Mouse (Mus musculus): Measurements from ENCODE around the gene Spred2. TPM values are rescaled to one million over a fixed set of nuclear protein-coding genes. Genes with fewer than 3 reads are reported as not detected.
"Not testable (repeated sequence)": the region's sequence is repeated elsewhere in the genome, so short reads cannot be mapped to it uniquely, and the experiment has no call there.

Gene Spred2
- polyA plus RNA-seq, 1 experiment, result 25.4 TPM

DNA sequence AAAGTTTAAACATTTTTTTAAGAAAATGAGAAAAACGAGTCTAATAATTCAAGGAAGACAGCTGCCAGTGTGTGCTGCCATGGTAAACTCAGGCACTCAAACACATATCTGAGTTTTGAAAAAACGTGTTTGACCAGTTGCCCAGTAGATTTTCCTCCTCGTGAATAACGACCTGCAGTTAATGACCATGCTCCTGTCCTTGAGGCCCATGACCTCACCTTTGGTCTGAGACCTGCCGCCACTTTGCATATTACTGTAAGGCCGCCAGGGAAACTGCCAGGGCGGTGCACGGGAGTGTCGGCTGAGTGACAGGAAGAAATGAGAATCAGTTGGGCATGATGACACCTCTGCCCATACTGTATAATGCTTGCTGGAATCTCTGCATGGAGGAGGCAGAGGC lies 103.5 kb downstream of the Spred2 start:
- WGBS, result 90% methylated on average over 9 of the region's 9 CpGs
- no peaks in the 10 kb centered on the region for H3K27me3 ChIP-seq (ENCODE audit: control insufficient read depth, insufficient read depth, low read length)
- DNase-seq, result no peak
- no peak overlapping the region for H3K4me3 ChIP-seq (ENCODE audit: control insufficient read depth, insufficient read depth, low read length)
- no peak for TF ChIP-seq POLR2A (IDR thresholded peaks at IDR 0.05; ENCODE audit: control insufficient read depth, extremely low read depth, insufficient read depth, low read length, poor library complexity)
- TF ChIP-seq CTCF (IDR thresholded peaks at IDR 0.05; ENCODE audit: borderline replicate concordance, control insufficient read depth, extremely low read depth, insufficient read depth, low read length, poor library complexity), result no peak
- no peak overlapping the region for H3K27ac ChIP-seq (ENCODE audit: control insufficient read depth, insufficient read depth, low read length)
- no peaks in the 10 kb centered on the region for H3K4me1 ChIP-seq (replicated peaks; ENCODE audit: control insufficient read depth, insufficient read depth, low read length)
- peaks cover 5% of the 10 kb centered on the region; the same call in 1 of the 2 replicates for H3K36me3 ChIP-seq (ENCODE audit: control insufficient read depth, insufficient read depth, low read length)

- DNase-seq, result no peak
- WGBS, result 94% methylated on average over 6 of the region's 6 CpGs
- H3K27me3 ChIP-seq (ENCODE audit: control insufficient read depth, insufficient read depth, low read length), result no peaks in the 10 kb centered on the region
- no peak overlapping the region for H3K27ac ChIP-seq (ENCODE audit: control insufficient read depth, insufficient read depth, low read length)
- H3K36me3 ChIP-seq (ENCODE audit: control insufficient read depth, insufficient read depth, low read length), result peaks cover 5% of the 10 kb centered on the region; the same call in 1 of the 2 replicates
- no peaks in the 10 kb centered on the region for H3K4me1 ChIP-seq (replicated peaks; ENCODE audit: control insufficient read depth, insufficient read depth, low read length)
- no peak overlapping the region for H3K4me3 ChIP-seq (ENCODE audit: control insufficient read depth, insufficient read depth, low read length)
- TF ChIP-seq CTCF (IDR thresholded peaks at IDR 0.05; ENCODE audit: borderline replicate concordance, control insufficient read depth, extremely low read depth, insufficient read depth, low read length, poor library complexity), result no peak
- no peak for TF ChIP-seq POLR2A (IDR thresholded peaks at IDR 0.05; ENCODE audit: control insufficient read depth, extremely low read depth, insufficient read depth, low read length, poor library complexity)
Observed at GRCm38 (mm10) chr11:20028396-20028795, 104.2 kb downstream of the Spred2 start.

DNA sequence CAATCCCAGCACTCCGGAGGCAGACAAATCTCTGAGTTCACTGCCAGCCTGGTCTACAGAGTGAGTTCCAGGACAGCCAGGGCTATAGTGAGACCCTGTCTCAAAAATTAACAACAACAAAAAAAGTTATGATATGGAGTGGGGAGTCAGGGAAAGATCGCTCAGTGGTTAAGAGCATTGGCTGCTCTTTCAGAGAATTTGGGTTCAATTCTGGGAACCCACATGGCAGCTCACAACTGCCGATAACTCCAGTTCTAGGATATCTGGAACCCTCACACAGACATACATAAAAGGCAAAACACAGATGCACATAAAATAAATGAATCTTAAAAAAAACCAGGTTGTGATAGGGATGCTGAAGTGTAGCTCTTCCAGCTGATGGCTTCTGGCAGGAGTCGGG lies 104.8 kb downstream of the Spred2 start:
- Histone ChIP-seq H3K4me3 (ENCODE audit: control insufficient read depth, insufficient read depth, low read length) (no peak overlapping the region), H3K4me1 (replicated peaks; ENCODE audit: control insufficient read depth, insufficient read depth, low read length) (no peaks in the 10 kb centered on the region), H3K27me3 (ENCODE audit: control insufficient read depth, insufficient read depth, low read length) (no peaks in the 10 kb centered on the region), H3K36me3 (ENCODE audit: control insufficient read depth, insufficient read depth, low read length) (peaks cover 5% of the 10 kb centered on the region; the same call in 1 of the 2 replicates), H3K27ac (ENCODE audit: control insufficient read depth, insufficient read depth, low read length) (no peak overlapping the region)
- TF ChIP-seq POLR2A (IDR thresholded peaks at IDR 0.05; ENCODE audit: control insufficient read depth, extremely low read depth, insufficient read depth, low read length, poor library complexity), result no peak
- no peak for TF ChIP-seq CTCF (IDR thresholded peaks at IDR 0.05; ENCODE audit: borderline replicate concordance, control insufficient read depth, extremely low read depth, insufficient read depth, low read length, poor library complexity)
- no peak for DNase-seq
- WGBS, result 92% methylated on average over 4 of the region's 4 CpGs

DNA sequence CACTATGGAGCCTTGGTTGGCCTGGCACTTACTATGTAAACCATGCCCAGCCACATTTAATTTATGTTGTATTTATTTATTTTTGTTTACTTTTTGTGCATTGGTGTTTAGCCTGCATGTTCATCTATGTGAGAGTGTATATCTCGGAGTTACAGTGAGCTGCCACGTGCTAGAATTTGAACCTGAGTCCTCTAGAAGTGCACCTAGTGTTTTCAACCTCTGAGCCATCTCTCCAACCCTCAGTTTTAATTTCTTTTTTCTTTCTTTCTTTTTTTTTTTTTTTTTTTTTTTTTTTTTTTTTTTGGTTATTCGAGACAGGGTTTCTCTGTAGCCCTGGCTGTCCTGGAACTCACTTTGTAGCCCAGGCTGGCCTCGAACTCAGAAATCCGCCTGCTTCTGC lies 106.8 kb downstream of the Spred2 start:
- not testable (repeated sequence) for H3K27ac ChIP-seq (ENCODE audit: control insufficient read depth, insufficient read depth, low read length); H3K36me3 ChIP-seq (ENCODE audit: control insufficient read depth, insufficient read depth, low read length); DNase-seq; H3K4me3 ChIP-seq (ENCODE audit: control insufficient read depth, insufficient read depth, low read length); H3K27me3 ChIP-seq (ENCODE audit: control insufficient read depth, insufficient read depth, low read length)
- H3K4me1 ChIP-seq (replicated peaks; ENCODE audit: control insufficient read depth, insufficient read depth, low read length), result peaks cover 12% of the 10 kb centered on the region
- 96% methylated on average over 5 of the region's 5 CpGs for WGBS

- H3K27me3 ChIP-seq (ENCODE audit: control insufficient read depth, insufficient read depth, low read length), result no peaks in the 10 kb centered on the region
- no peaks in the 10 kb centered on the region for H3K36me3 ChIP-seq (ENCODE audit: control insufficient read depth, insufficient read depth, low read length)
- 54% methylated on average over 8 of the region's 8 CpGs for WGBS
- H3K4me3 ChIP-seq (ENCODE audit: control insufficient read depth, insufficient read depth, low read length), result no peak overlapping the region
- peak; percentile 35 for DNase-seq
- H3K27ac ChIP-seq (ENCODE audit: control insufficient read depth, insufficient read depth, low read length), result no peak overlapping the region
- peaks cover 12% of the 10 kb centered on the region for H3K4me1 ChIP-seq (replicated peaks; ENCODE audit: control insufficient read depth, insufficient read depth, low read length)
- TF ChIP-seq CTCF (IDR thresholded peaks at IDR 0.05; ENCODE audit: borderline replicate concordance, control insufficient read depth, extremely low read depth, insufficient read depth, low read length, poor library complexity), result no peak
- no peak for TF ChIP-seq POLR2A (IDR thresholded peaks at IDR 0.05; ENCODE audit: control insufficient read depth, extremely low read depth, insufficient read depth, low read length, poor library complexity)
Observed at GRCm38 (mm10) chr11:20031536-20031935, 107.4 kb downstream of the Spred2 start.

DNA sequence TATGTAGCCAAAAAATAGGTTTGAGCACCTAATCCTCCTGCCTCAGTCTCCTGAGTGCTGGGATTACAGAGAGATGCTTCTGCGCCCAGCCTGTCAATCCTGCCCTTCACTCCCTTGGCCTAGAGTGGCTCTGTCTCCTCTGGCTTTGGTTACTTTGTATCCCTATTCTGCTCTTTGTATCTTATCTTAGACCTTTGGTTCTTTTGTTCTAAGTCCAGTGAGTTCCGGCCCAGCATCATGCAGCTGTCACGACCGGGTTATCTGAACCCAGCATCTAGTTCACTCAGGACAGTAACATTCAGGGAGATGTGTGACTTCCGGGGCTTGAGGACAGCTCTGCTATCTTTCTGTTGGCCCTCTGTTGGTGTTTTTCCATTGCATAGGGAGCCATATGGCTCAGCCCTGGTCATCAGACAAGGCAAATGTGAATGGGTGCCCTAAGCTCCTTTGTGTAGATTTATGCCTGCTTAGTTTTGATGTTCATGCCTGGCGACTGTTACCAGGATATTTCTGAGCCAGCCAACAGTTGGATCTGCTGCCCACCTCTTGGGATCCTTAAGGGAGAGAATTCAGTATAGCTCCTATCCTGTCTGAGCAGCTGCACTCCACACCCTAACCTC lies 109.5 kb downstream of the Spred2 start:
- no peak for DNase-seq
- TF ChIP-seq POLR2A (IDR thresholded peaks at IDR 0.05; ENCODE audit: control insufficient read depth, extremely low read depth, insufficient read depth, low read length, poor library complexity) (no peak), CTCF (IDR thresholded peaks at IDR 0.05; ENCODE audit: borderline replicate concordance, control insufficient read depth, extremely low read depth, insufficient read depth, low read length, poor library complexity) (no peak)
- no peaks in the 10 kb centered on the region for H3K27me3 ChIP-seq (ENCODE audit: control insufficient read depth, insufficient read depth, low read length)
- H3K36me3 ChIP-seq (ENCODE audit: control insufficient read depth, insufficient read depth, low read length), result no peaks in the 10 kb centered on the region
- peaks cover 12% of the 10 kb centered on the region for H3K4me1 ChIP-seq (replicated peaks; ENCODE audit: control insufficient read depth, insufficient read depth, low read length)
- no peak overlapping the region for H3K4me3 ChIP-seq (ENCODE audit: control insufficient read depth, insufficient read depth, low read length)
- WGBS, result 90% methylated on average over 6 of the region's 6 CpGs
- no peak overlapping the region for H3K27ac ChIP-seq (ENCODE audit: control insufficient read depth, insufficient read depth, low read length)

- H3K4me3 ChIP-seq (ENCODE audit: control insufficient read depth, insufficient read depth, low read length), result no peak overlapping the region
- peaks cover 12% of the 10 kb centered on the region for H3K4me1 ChIP-seq (replicated peaks; ENCODE audit: control insufficient read depth, insufficient read depth, low read length)
- no peaks in the 10 kb centered on the region for H3K27me3 ChIP-seq (ENCODE audit: control insufficient read depth, insufficient read depth, low read length)
- H3K27ac ChIP-seq (ENCODE audit: control insufficient read depth, insufficient read depth, low read length), result no peak overlapping the region
- 92% methylated on average over 14 of the region's 14 CpGs for WGBS
- TF ChIP-seq CTCF (IDR thresholded peaks at IDR 0.05; ENCODE audit: borderline replicate concordance, control insufficient read depth, extremely low read depth, insufficient read depth, low read length, poor library complexity) (no peak), POLR2A (IDR thresholded peaks at IDR 0.05; ENCODE audit: control insufficient read depth, extremely low read depth, insufficient read depth, low read length, poor library complexity) (no peak)
- no peaks in the 10 kb centered on the region for H3K36me3 ChIP-seq (ENCODE audit: control insufficient read depth, insufficient read depth, low read length)
- DNase-seq, result no peak
Observed at GRCm38 (mm10) chr11:20034337-20034947, 110.3 kb downstream of the Spred2 start.

All from thymus, adult 2 months (tissue).